Mouse (Mus musculus): ENCODE data around the gene Rad51d.

- TF ChIP-seq CTCF (IDR thresholded peaks at IDR 0.05; ENCODE audit: borderline replicate concordance, insufficient read depth, low read depth, low read length): no peak
- TF ChIP-seq POLR2A (IDR thresholded peaks at IDR 0.05; ENCODE audit: borderline replicate concordance, insufficient read depth, low read length): no peak
Measured at GRCm38 (mm10) chr11:82921691-82922090, 31.3 kb upstream of the Rad51d start.
